Mouse (Mus musculus) ES-E14 (cell line): Measurements from ENCODE around the gene Psmd13. TPM values are rescaled to one million over a fixed set of nuclear protein-coding genes. Genes with fewer than 3 reads are reported as not detected.

Source experiments
- DNase-seq: peaks from one replicate; pipeline ENCODE4 v3.0.0-alpha.2; 2013; ENCODE audit warnings: low read depth, low spot score
- H3K27ac ChIP-seq: 2 replicates; pipeline ENCODE4 v1.5.1; 2012; ENCODE audit warnings: low read depth, mild to moderate bottlenecking, low read length, moderate library complexity, mixed read lengths; ENCODE audit not compliant: poor library complexity, insufficient read depth, severe bottlenecking
- H3K36me3 ChIP-seq: 2 replicates; pipeline ENCODE4 v1.6.1; 2012; ENCODE audit warnings: mild to moderate bottlenecking, low read length, moderate library complexity, mixed read lengths; ENCODE audit not compliant: control insufficient read depth, poor library complexity, insufficient read depth, severe bottlenecking
- H3K4me1 ChIP-seq, 2 experiments: fragments of 150-350 bp in 1 of 2; sonication (generic) in 1 of 2; 2 replicates each; pipeline ENCODE4 v1.6.1; 2012; ENCODE audit warnings: low read length in 2 of 2, mild to moderate bottlenecking in 1 of 2, mixed read lengths in 1 of 2; ENCODE audit not compliant: control insufficient read depth in 2 of 2, insufficient read depth in 2 of 2, poor library complexity in 1 of 2
- H3K4me3 ChIP-seq, 2 experiments: fragments of 150-350 bp in 1 of 2; sonication (generic) in 1 of 2; 2 replicates each; pipeline ENCODE4 v1.5.1; 2012; ENCODE audit warnings: low read length in 2 of 2, low read depth in 1 of 2, mild to moderate bottlenecking in 1 of 2, mixed read lengths in 1 of 2; ENCODE audit not compliant: insufficient read depth in 1 of 2, poor library complexity in 1 of 2, severe bottlenecking in 1 of 2
- H3K9ac ChIP-seq: 2 replicates; pipeline ENCODE4 v1.6.1; 2012; ENCODE audit warnings: low read depth, mild to moderate bottlenecking, low read length, mixed read lengths; ENCODE audit not compliant: poor library complexity, insufficient read depth, severe bottlenecking
- H3K9me3 ChIP-seq: fragments of 150-350 bp; sonication (generic); 2 replicates; pipeline ENCODE4 v1.6.1; 2012; ENCODE audit warnings: low read depth, mild to moderate bottlenecking, low read length; ENCODE audit not compliant: control insufficient read depth, insufficient read depth
- CHD2 ChIP-seq: IDR thresholded peaks from 2 replicates; pipeline ENCODE4 v1.6.1; 2014; ENCODE audit warnings: mild to moderate bottlenecking, low read depth, low read length, inconsistent platforms
- HCFC1 ChIP-seq: IDR thresholded peaks from 2 replicates; pipeline ENCODE4 v1.6.1; 2012; ENCODE audit warnings: low read length, inconsistent platforms, borderline replicate concordance; ENCODE audit not compliant: insufficient read depth
- MAFK ChIP-seq: IDR thresholded peaks from 2 replicates; pipeline ENCODE4 v1.6.1; 2014; ENCODE audit warnings: mild to moderate bottlenecking, low read depth, low read length, inconsistent platforms; ENCODE audit not compliant: insufficient read depth
- ZC3H11A ChIP-seq: IDR thresholded peaks from 2 replicates; pipeline ENCODE4 v1.6.1; 2012; ENCODE audit warnings: low read depth, mild to moderate bottlenecking, inconsistent platforms, low read length, borderline replicate concordance
- ZNF384 ChIP-seq: IDR thresholded peaks from 2 replicates; pipeline ENCODE4 v1.6.1; 2012; ENCODE audit warnings: low read depth, low read length, inconsistent platforms
- in situ Hi-C, 2 experiments: fragments of 600-800 bp; cut with MboI; formaldehyde crosslinking; loops; one replicate each; pipeline ENCODE4 v1.15.1; 2025; ENCODE audit warnings: low sequenced_read_pairs in 2 of 2, inconsistent platforms in 1 of 2; ENCODE audit not compliant: unreplicated experiment in 2 of 2
- total RNA-seq: library from RNA; depleted of rRNA; stranded (reverse); fragments of 300-350 nt; gene quantifications from 2 replicates; pipeline ENCODE4 v1.2.3, GENCODE M21; 2012; rRNA removed

The Psmd13 gene
- total RNA-seq = 164 and 199 TPM in 2 replicates

- H3K36me3 ChIP-seq = peaks cover 14% of the 10 kb centered on the region
- no peaks in the 10 kb centered on the region for H3K9me3 ChIP-seq
- TF ChIP-seq ZNF384 (no peak), CHD2 (no peak), HCFC1 (peak; percentile 55; the same call in 1 of the 2 replicates), ZC3H11A (no peak), MAFK (no peak)
- in situ Hi-C loops = no loop called here
- 0 out of 4 replicates have a peak, but pooled peaks cover 0 to 3% of the 10 kb centered on the region in 2 experiments for H3K4me1 ChIP-seq
- H3K27ac ChIP-seq = peak within 1 kb of the TSS; percentile 78
- H3K4me3 ChIP-seq = peak within 1 kb of the TSS; percentile 83 to 95
- peak; percentile 91 for DNase-seq
- H3K9ac ChIP-seq = peak within 1 kb of the TSS; percentile 89
Measured at GRCm38 (mm10) chr7:140881696-140882468, at the start of gene Psmd13, which contains the start of gene Sirt3. Gene Psmd13 (plus strand): TSS chr7:140881968. Gene Sirt3 (minus strand): TSS chr7:140882309.

- peaks cover 0 to 4% of the 10 kb centered on the region in 2 experiments; a peak in 1 of 4 replicates for H3K4me1 ChIP-seq
- in situ Hi-C loops = loop anchor here in 1 of 2 experiments (25.0 kb wide), 1 partner anchor 229 kb away; the partner anchor contains the start of gene B4galnt4
- no peak overlapping the region for H3K4me3 ChIP-seq
Measured at GRCm38 (mm10) chr7:140833341-140833740, 48.4 kb upstream of the Psmd13 start.

GRCm38 (mm10) chr7:140834968-140835757 lies 46.6 kb upstream of the Psmd13 start, which contains the start of gene Urah:
Gene Urah (plus strand): TSS chr7:140835018.
- no peaks in the 10 kb centered on the region for H3K9me3 ChIP-seq

More at GRCm38 (mm10) chr7:140833341-140833740, 48.4 kb upstream of the Psmd13 start:
- Histone ChIP-seq H3K27ac (no peak overlapping the region), H3K36me3 (peaks cover 4% of the 10 kb centered on the region; the same call in 1 of the 2 replicates), H3K9ac (no peak overlapping the region), H3K9me3 (no peaks in the 10 kb centered on the region)
- no peak for TF ChIP-seq HCFC1
- TF ChIP-seq CHD2 = no peak
- no peak for TF ChIP-seq ZNF384
- no peak for TF ChIP-seq ZC3H11A
- TF ChIP-seq MAFK = no peak
- no peak for DNase-seq

GRCm38 (mm10) chr7:140835758-140836087 lies 46.0 kb upstream of the Psmd13 start:
- peak overlapping the region; percentile 58 to 72 for H3K4me3 ChIP-seq
- peaks cover 4% of the 10 kb centered on the region; the same call in 1 of the 2 replicates for H3K36me3 ChIP-seq
- H3K9ac ChIP-seq = peak overlapping the region; percentile 56
- H3K4me1 ChIP-seq = peaks cover 0 to 8% of the 10 kb centered on the region in 2 experiments; a peak in 2 of 4 replicates
- DNase-seq = no peak
- no peak overlapping the region for H3K27ac ChIP-seq
- in situ Hi-C loops = loop anchor here in 1 of 2 experiments (25.0 kb wide), 1 partner anchor 227 kb away; the partner anchor contains the start of gene B4galnt4
- H3K9me3 ChIP-seq = no peaks in the 10 kb centered on the region
- TF ChIP-seq HCFC1 = no peak

More at GRCm38 (mm10) chr7:140834968-140835757, 46.6 kb upstream of the Psmd13 start, which contains the start of gene Urah:
- in situ Hi-C loops = loop anchor here in 1 of 2 experiments (25.0 kb wide), 1 partner anchor 227 kb away; the partner anchor contains the start of gene B4galnt4
- Histone ChIP-seq H3K36me3 (peaks cover 4% of the 10 kb centered on the region; the same call in 1 of the 2 replicates), H3K4me3 (peak within 1 kb of the TSS; percentile 58 to 72), H3K4me1 (peaks cover 0 to 7% of the 10 kb centered on the region in 2 experiments; a peak in 2 of 4 replicates), H3K27ac (no peak within 1 kb of the TSS), H3K9ac (peak within 1 kb of the TSS; percentile 56)
- no peak for DNase-seq
- TF ChIP-seq ZNF384 (no peak), MAFK (no peak), CHD2 (no peak), HCFC1 (no peak), ZC3H11A (no peak)
